Mouse (Mus musculus) liver, adult 2 months (tissue): ENCODE results near the gene Eid2.

Source experiments
- CTCF ChIP-seq: fragments of 200-500 bp; IDR thresholded peaks from 2 replicates; pipeline ENCODE4 v1.5.1; 2011; ENCODE audit warnings: low read depth, low read length, control low read depth
- POLR2A ChIP-seq: fragments of 200-500 bp; IDR thresholded peaks from 2 replicates; pipeline ENCODE4 v1.6.1; 2011; ENCODE audit warnings: low read length, control low read depth; ENCODE audit not compliant: insufficient read depth; ENCODE audit errors: extremely low read depth

GRCm38 (mm10) chr7:28255476-28255875 lies 12.2 kb upstream of the Eid2 start:
- no peak for TF ChIP-seq POLR2A
- TF ChIP-seq CTCF: peak; percentile 43; the same call in 1 of the 2 replicates
